Mouse (Mus musculus) splenic B cell, adult 2 months (primary cell): ENCODE results near the gene Ssmem1.

Experiments
- DNase-seq: peaks from one replicate; pipeline ENCODE4 v3.0.0-alpha.2; 2011; ENCODE audit warnings: low read depth, low spot score
- H3K27me3 ChIP-seq: 2 replicates; pipeline ENCODE4 v1.6.1; 2012; ENCODE audit warnings: mild to moderate bottlenecking, low read length, moderate library complexity, mixed read lengths; ENCODE audit not compliant: control insufficient read depth, poor library complexity, insufficient read depth, severe bottlenecking
- H3K36me3 ChIP-seq: 2 replicates; pipeline ENCODE4 v1.6.1; 2012; ENCODE audit warnings: mild to moderate bottlenecking, low read length, moderate library complexity, mixed read lengths; ENCODE audit not compliant: control insufficient read depth, poor library complexity, insufficient read depth, severe bottlenecking

The Ssmem1 gene

GRCm38 (mm10) chr6:30543077-30543476, 33.4 kb downstream of the Ssmem1 start:
- Histone ChIP-seq H3K36me3 (no peaks in the 10 kb centered on the region), H3K27me3 (no peaks in the 10 kb centered on the region; the same call in 1 of the 2 replicates)
- no peak for DNase-seq

DNA sequence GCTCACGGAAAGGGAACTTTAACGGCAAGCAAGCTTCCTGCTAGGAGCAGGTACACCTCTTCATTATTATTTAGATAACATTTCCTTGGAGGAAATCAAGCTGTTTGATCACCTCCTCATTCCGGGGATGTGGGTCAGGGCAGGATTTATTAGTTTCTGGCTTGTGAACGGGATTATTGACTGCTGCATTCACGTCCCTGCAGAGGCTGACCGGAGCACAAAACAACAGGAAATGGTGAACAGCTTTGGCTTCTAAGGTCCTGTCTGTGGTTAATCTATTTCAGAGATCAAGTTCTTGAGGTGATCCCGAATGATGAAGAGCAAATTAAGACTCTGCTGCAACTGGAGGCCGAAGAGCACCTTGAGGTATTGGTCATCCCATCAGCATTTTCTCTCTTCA, 34.2 kb downstream of the Ssmem1 start:
- DNase-seq = no peak
- Histone ChIP-seq H3K36me3 (no peaks in the 10 kb centered on the region), H3K27me3 (no peaks in the 10 kb centered on the region; the same call in 1 of the 2 replicates)

DNA sequence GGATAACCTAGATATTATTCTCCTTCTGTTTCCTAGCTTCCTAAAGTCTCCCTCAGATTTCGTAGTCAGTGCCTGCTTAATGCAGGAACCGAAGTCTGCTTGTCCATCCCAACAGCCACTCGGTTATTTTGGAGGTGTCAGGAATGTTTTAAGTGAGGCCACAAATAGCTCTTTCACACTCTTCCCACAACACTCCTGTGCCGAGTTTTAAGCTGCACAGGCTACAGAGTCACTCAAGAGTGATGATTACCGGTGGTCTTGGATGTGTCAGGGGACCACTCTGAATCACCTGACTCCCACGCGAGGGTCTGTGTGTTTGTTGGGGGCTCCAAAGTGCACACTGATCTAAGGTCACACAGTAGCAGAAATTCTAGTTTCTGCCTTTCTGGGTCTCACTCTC, 36.0 kb downstream of the Ssmem1 start:
- DNase-seq = no peak
- no peaks in the 10 kb centered on the region; the same call in 1 of the 2 replicates for H3K27me3 ChIP-seq
- no peaks in the 10 kb centered on the region for H3K36me3 ChIP-seq

GRCm38 (mm10) chr6:30546571-30547273, 37.1 kb downstream of the Ssmem1 start:
- Histone ChIP-seq H3K36me3 (no peaks in the 10 kb centered on the region), H3K27me3 (no peaks in the 10 kb centered on the region; the same call in 1 of the 2 replicates)
- peak; percentile 29 for DNase-seq

DNA sequence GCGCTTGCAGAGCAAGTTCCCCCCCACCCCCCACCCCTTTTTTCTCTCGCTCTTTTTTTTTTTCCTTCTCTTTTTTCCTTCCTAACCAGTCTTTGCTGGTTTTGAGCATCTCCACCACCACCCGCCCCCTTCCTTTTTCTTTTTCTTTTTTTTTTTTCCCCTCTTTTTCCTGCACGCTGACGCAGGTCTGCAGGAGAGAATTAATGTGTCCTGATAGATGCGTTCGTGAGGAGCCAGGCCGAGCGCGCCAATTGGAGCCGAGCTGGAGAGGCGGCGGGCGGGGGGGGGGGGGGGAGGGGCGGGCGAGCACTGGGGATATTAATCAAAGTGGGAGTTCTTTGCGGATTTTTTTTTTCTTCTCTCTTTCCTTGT, 37.6 kb downstream of the Ssmem1 start:
- Histone ChIP-seq H3K27me3 (no peaks in the 10 kb centered on the region; the same call in 1 of the 2 replicates), H3K36me3 (no peaks in the 10 kb centered on the region)
- no peak for DNase-seq

- Histone ChIP-seq H3K27me3 (no peaks in the 10 kb centered on the region; the same call in 1 of the 2 replicates), H3K36me3 (no peaks in the 10 kb centered on the region)
- no peak for DNase-seq
Observed at GRCm38 (mm10) chr6:30547656-30548306, 38.1 kb downstream of the Ssmem1 start.

- no peaks in the 10 kb centered on the region; the same call in 1 of the 2 replicates for H3K27me3 ChIP-seq
- DNase-seq = no peak
- no peaks in the 10 kb centered on the region for H3K36me3 ChIP-seq
Observed at GRCm38 (mm10) chr6:30549231-30549761, 39.6 kb downstream of the Ssmem1 start.

GRCm38 (mm10) chr6:30550496-30551192, 41.0 kb downstream of the Ssmem1 start:
- no peaks in the 10 kb centered on the region for H3K36me3 ChIP-seq
- H3K27me3 ChIP-seq = no peaks in the 10 kb centered on the region; the same call in 1 of the 2 replicates
- DNase-seq = no peak

- H3K36me3 ChIP-seq = no peaks in the 10 kb centered on the region
- no peak for DNase-seq
- no peaks in the 10 kb centered on the region; the same call in 1 of the 2 replicates for H3K27me3 ChIP-seq
Observed at GRCm38 (mm10) chr6:30551193-30551515, 41.5 kb downstream of the Ssmem1 start.

GRCm38 (mm10) chr6:30551644-30552580, 42.3 kb downstream of the Ssmem1 start:
- Histone ChIP-seq H3K27me3 (no peaks in the 10 kb centered on the region; the same call in 1 of the 2 replicates), H3K36me3 (no peaks in the 10 kb centered on the region)
- no peak for DNase-seq

GRCm38 (mm10) chr6:30552628-30553027, 43.0 kb downstream of the Ssmem1 start:
- no peaks in the 10 kb centered on the region for H3K36me3 ChIP-seq
- DNase-seq = no peak
- H3K27me3 ChIP-seq = no peaks in the 10 kb centered on the region

GRCm38 (mm10) chr6:30553381-30554010, 43.8 kb downstream of the Ssmem1 start:
- Histone ChIP-seq H3K27me3 (no peaks in the 10 kb centered on the region), H3K36me3 (no peaks in the 10 kb centered on the region)
- DNase-seq = no peak

- no peak for DNase-seq
- H3K36me3 ChIP-seq = no peaks in the 10 kb centered on the region
- H3K27me3 ChIP-seq = no peaks in the 10 kb centered on the region
Observed at GRCm38 (mm10) chr6:30554092-30554491, 44.4 kb downstream of the Ssmem1 start.
